Mouse (Mus musculus): ENCODE results near the gene Lig4. TPM values are rescaled to one million over a fixed set of nuclear protein-coding genes. Genes with fewer than 3 reads are reported as not detected.

The Lig4 gene
- total RNA-seq, 2 experiments from 2014 or later = 4.5 to 5.3 TPM

DNA sequence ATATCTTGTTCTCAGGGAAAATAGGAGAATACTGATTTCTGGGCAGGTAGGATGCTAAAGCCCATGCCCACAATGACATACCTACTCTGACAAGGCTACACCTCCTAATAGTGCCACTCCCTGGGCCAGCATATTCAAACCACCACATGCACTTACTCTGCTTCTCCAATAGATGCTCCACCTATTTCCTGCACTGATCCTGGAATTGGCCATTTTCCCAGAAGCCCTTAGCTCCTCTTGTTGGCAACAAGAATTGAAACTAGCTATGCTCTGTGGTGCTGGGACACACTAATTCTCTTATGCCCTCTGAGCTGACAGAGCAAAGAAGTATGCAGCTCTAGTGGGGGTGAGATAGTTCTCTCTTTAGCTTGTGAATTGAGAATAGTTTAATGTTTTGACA lies 44.8 kb downstream of the Lig4 start:
- no peak for DNase-seq (ENCODE audit: low spot score)

DNA sequence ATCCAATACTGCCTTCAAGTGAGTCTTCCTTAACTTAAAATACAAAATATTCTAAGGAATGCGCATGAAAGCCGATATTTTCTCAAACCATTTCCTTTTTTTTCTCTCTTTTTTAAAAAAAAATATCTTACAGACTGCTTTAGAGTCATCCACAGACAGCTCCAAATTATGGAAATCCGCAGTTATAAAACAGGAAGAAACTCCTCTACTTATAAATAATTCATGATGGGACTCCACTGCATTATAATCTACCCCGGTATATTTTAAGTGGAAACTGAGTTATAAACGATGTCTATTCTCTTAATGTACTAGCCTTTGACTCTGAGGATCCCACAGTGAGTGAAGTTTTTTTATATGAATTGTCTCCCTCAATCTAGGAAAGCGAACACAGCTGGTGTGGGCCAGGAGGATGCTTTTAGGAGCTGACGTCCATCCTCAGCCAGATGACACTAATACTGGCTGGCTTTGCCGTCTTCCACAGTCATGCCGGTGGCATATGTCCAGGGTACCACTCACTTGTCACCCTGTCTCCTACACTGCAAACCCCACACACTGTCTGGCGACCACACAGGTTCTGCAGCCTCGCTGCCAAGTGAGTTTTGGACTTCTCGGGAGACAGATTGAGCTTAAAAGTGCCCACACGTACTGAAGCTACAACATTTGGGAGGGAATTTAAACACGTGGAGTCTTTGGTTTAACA lies 47.6 kb downstream of the Lig4 start:
- no peak for DNase-seq (ENCODE audit: low spot score)

Other genes with a start within 250 kb of the Lig4 start
- gene Fam155a, start 206.5 kb downstream of the Lig4 start, total RNA-seq (2021) = not detected
- gene Gm10217, start 113.4 kb downstream of the Lig4 start, total RNA-seq (2021) = not detected
- gene Abhd13, start within 50 bp of the Lig4 start, total RNA-seq (2021) = 1 to 10 TPM; 6.3 to 6.4 TPM
- gene Tnfsf13b, start 28.8 kb upstream of the Lig4 start, total RNA-seq (2021) = 1 to 10 TPM in 1 of 2 experiments, under 1 TPM in 1; 0.76 to 1.0 TPM
- gene Myo16, start 176.2 kb upstream of the Lig4 start, total RNA-seq (2021) = under 1 TPM; 0.12 to 0.21 TPM

Measured in gastrocnemius, adult 18-20 months (tissue).